16 mouse cellular contexts compared by ENCODE assay signal in genomic region chr16:11639936-11640335, GRCm38 (mm10).
DNase-seq lines count a peak whose midpoint lies in the region; ATAC-seq and TF ChIP-seq lines count a peak whose summit lies in the region.
"Had no signal": no experiment of that assay in that cellular context is flagged by ENCODE, and none has a peak within 500 bp of the region (broad histone marks: within the 10 kb centered on the region; RNA-seq: fewer than 3 reads in every experiment).

No protein-coding gene starts in this region.

- H3K27ac ChIP-seq in layer of hippocampus, adult 2 months, result peak overlapping the region; percentile 21; the same call in 1 of the 2 replicates
- H3K27ac ChIP-seq: heart, embryonic 15.5 days; intestine, embryonic 15.5 days; kidney, embryonic 15.5 days; limb, embryonic 12.5 days; liver, embryonic 15.5 days; midbrain, embryonic 12.5 days had no signal

- DNase-seq in cerebellum, adult 18-20 months, result peak; percentile 32 to 39
- peak; percentile 40 for DNase-seq in layer of hippocampus, adult 11-12 months (ENCODE audit: low spot score)
- no peak for DNase-seq in layer of hippocampus, adult 9-10 months (ENCODE audit: low spot score)
- DNase-seq in layer of hippocampus, adult 2 months (ENCODE audit: low spot score in 2 of 2), result peak; percentile 58 to 65
- peak; percentile 58 for DNase-seq in right cerebral cortex, postnatal 14 days
- DNase-seq in spleen, postnatal 4 days (ENCODE audit: low spot score in 2 of 2), result no peak
- no peak for DNase-seq in spleen, postnatal 10 days (ENCODE audit: low spot score in 2 of 2)
- DNase-seq: adrenal gland, postnatal 14 days; heart, adult 18-20 months had no signal

- no peak for TF ChIP-seq CTCF in layer of hippocampus, adult 2 months (conservative IDR thresholded peaks at IDR 0.05)

- no peak for ATAC-seq in cerebellum, adult (ENCODE audit: insufficient number of reproducible peaks, low FRiP score, low TSS enrichment)
- ATAC-seq: intestine, embryonic 15.5 days had no signal

- no peak overlapping the region for H3K4me3 ChIP-seq in layer of hippocampus, adult 2 months
- H3K4me3 ChIP-seq: heart, embryonic 15.5 days; intestine, embryonic 15.5 days; kidney, embryonic 15.5 days; limb, embryonic 12.5 days; liver, embryonic 15.5 days; midbrain, embryonic 12.5 days had no signal

Comparison
In these comparisons a context has a peak if more than half of its experiments do, and no peak if none do; other contexts are left out.
1. DNase-seq: peak in cerebellum, adult 18-20 months (2 of 2), layer of hippocampus, adult 11-12 months (single experiment), layer of hippocampus, adult 2 months (2 of 2) and right cerebral cortex, postnatal 14 days (single experiment); none in layer of hippocampus, adult 9-10 months (single experiment), spleen, postnatal 4 days (0 of 2) and spleen, postnatal 10 days (0 of 2).